In the genomic region with DNA sequence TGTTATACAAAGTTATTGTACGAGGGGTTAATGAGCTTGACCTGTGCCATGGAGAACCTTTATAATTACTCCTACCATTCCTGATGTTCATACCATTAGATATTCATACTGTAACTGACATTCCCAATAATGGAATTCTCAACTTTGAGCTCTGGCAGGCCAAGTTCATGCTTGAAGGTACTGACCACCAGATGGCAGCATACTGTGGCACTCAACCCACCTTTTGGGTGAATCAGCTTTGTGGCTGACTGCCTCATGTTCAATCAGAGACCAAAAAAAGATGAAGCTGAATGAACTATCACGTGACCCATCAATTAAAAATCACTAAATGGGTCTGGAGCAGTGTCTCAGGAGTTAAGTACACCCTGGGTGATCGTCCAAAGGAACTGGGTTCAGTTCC, we compare ENCODE assay signal across 9 mouse cellular contexts.
DNase-seq lines count a peak whose midpoint lies in the region; ATAC-seq and TF ChIP-seq lines count a peak whose summit lies in the region.
"Had no signal": no experiment of that assay in that cellular context is flagged by ENCODE, and none has a peak within 500 bp of the region (broad histone marks: within the 10 kb centered on the region; RNA-seq: fewer than 3 reads in every experiment).

No protein-coding gene starts in this region.

- DNase-seq in forebrain, embryonic 14.5 days (ENCODE audit: low spot score): peak; percentile 75
- DNase-seq in lung, adult 2 months: no peak
- DNase-seq in lung, postnatal 4 days: no peak
- DNase-seq in cerebellum, postnatal 14 days: peak; percentile 68 to 70
- peak; percentile 32 for DNase-seq in lung, postnatal 10 days
- no peak for DNase-seq in T-cell, adult 2 months (ENCODE audit: low spot score)
- no peak for DNase-seq in frontal cortex, postnatal 25 days (ENCODE audit: low spot score in 2 of 2)

- TF ChIP-seq POLR2A in lung, adult 2 months (IDR thresholded peaks at IDR 0.05; ENCODE audit: borderline replicate concordance, extremely low read depth, low read depth, low read length): no peak

- 0 out of 2 replicates have a peak, but pooled peaks cover 4% of the 10 kb centered on the region for H3K4me1 ChIP-seq in forebrain, embryonic 14.5 days (ENCODE audit: control insufficient read depth, insufficient read depth, low read length)
- H3K4me1 ChIP-seq in forebrain, embryonic 15.5 days: peaks cover 9% of the 10 kb centered on the region; the same call in 1 of the 2 replicates
- H3K4me1 ChIP-seq in lung, adult 2 months (ENCODE audit: control insufficient read depth, insufficient read depth, low read length): no peaks in the 10 kb centered on the region
- H3K4me1 ChIP-seq: limb, embryonic 13.5 days had no signal

- H3K27me3 ChIP-seq in forebrain, embryonic 14.5 days (replicated peaks; ENCODE audit: control insufficient read depth, insufficient read depth, low read length): no peaks in the 10 kb centered on the region
- H3K27me3 ChIP-seq in forebrain, embryonic 15.5 days: no peaks in the 10 kb centered on the region
- H3K27me3 ChIP-seq: limb, embryonic 13.5 days had no signal

- no peak overlapping the region for H3K4me2 ChIP-seq in forebrain, embryonic 14.5 days (ENCODE audit: low read length)
- H3K4me2 ChIP-seq in forebrain, embryonic 15.5 days (replicated peaks): no peak overlapping the region
- H3K4me2 ChIP-seq: limb, embryonic 13.5 days had no signal

- H3K9me3 ChIP-seq in forebrain, embryonic 14.5 days (replicated peaks; ENCODE audit: control insufficient read depth, low read length): no peaks in the 10 kb centered on the region
- no peaks in the 10 kb centered on the region for H3K9me3 ChIP-seq in forebrain, embryonic 15.5 days

- no peak overlapping the region for H3K4me3 ChIP-seq in forebrain, embryonic 14.5 days (ENCODE audit: low read depth, low read length)
- no peak overlapping the region for H3K4me3 ChIP-seq in forebrain, embryonic 15.5 days
- H3K4me3 ChIP-seq in lung, adult 2 months (replicated peaks; ENCODE audit: extremely low read depth, low read depth, low read length): no peak overlapping the region
- H3K4me3 ChIP-seq: limb, embryonic 13.5 days had no signal

- no peak overlapping the region for H3K9ac ChIP-seq in forebrain, embryonic 14.5 days (ENCODE audit: low read length)
- H3K9ac ChIP-seq in forebrain, embryonic 15.5 days (replicated peaks): no peak overlapping the region
- H3K9ac ChIP-seq: limb, embryonic 13.5 days had no signal

- no peaks in the 10 kb centered on the region for H3K36me3 ChIP-seq in forebrain, embryonic 14.5 days (ENCODE audit: control insufficient read depth, insufficient read depth, low read length)
- H3K36me3 ChIP-seq in forebrain, embryonic 15.5 days: no peaks in the 10 kb centered on the region
- H3K36me3 ChIP-seq: limb, embryonic 13.5 days had no signal

- peak; percentile 47 for TF ChIP-seq CTCF in lung, adult 2 months (IDR thresholded peaks at IDR 0.05; ENCODE audit: insufficient read depth, low read length)

- 43% methylated on average over 3 of the region's 3 CpGs for WGBS in forebrain, embryonic 14.5 days
- WGBS in forebrain, embryonic 15.5 days: 49% methylated on average over 3 of the region's 3 CpGs
- 48% methylated on average over 3 of the region's 3 CpGs for WGBS in lung, adult 2 months

- no peak for ATAC-seq in forebrain, embryonic 14.5 days
- ATAC-seq in forebrain, embryonic 15.5 days (replicated peaks): no peak

- no peak overlapping the region for H3K27ac ChIP-seq in forebrain, embryonic 14.5 days (ENCODE audit: low read depth, low read length)
- no peak overlapping the region for H3K27ac ChIP-seq in forebrain, embryonic 15.5 days (replicated peaks)
- H3K27ac ChIP-seq: limb, embryonic 13.5 days had no signal

Comparison
In these comparisons a context has a peak if more than half of its experiments do, and no peak if none do; other contexts are left out.
1. DNase-seq: peak in forebrain, embryonic 14.5 days (single experiment), cerebellum, postnatal 14 days (2 of 2) and lung, postnatal 10 days (single experiment); none in lung, adult 2 months (single experiment), lung, postnatal 4 days (0 of 2), T-cell, adult 2 months (single experiment) and frontal cortex, postnatal 25 days (0 of 2).